In the genomic region with DNA sequence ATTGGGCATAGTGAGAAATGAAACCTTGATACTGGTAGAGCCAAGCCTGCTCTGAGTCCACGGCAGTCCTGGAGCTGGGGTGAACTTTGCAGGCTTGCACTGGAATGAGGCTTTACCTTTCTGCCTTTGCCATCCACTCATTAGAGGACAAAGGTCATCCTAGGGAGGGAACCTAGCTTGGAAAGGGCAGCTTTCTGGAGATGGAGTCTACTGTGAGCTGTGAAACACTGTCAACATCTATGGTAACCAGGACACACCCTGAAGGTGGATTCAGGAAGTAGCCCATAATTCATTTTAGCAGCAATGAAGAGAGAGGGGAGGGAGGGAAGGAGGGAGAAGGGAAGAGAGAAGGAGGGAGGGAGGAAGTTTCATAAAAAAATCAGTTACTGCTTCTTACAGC, we compare ENCODE assay signal across 33 mouse cellular contexts. TPM values are rescaled to one million over a fixed set of nuclear protein-coding genes. Genes with fewer than 3 reads are reported as not detected.
"Had no signal": no experiment of that assay in that cellular context is flagged by ENCODE, and none has a peak within 500 bp of the region (broad histone marks: within the 10 kb centered on the region; RNA-seq: fewer than 3 reads in every experiment).

No protein-coding gene starts in this region.

- H3K36me3 ChIP-seq: limb, embryonic 10.5 days; limb, embryonic 13.5 days had no signal

- H3K9ac ChIP-seq: limb, embryonic 13.5 days; liver, embryonic 14.5 days had no signal

- H3K9me3 ChIP-seq: limb, embryonic 10.5 days; limb, embryonic 13.5 days had no signal

- H3K27me3 ChIP-seq: limb, embryonic 13.5 days had no signal

- H3K4me3 ChIP-seq: layer of hippocampus, adult 2 months; limb, embryonic 10.5 days; limb, embryonic 13.5 days had no signal

- H3K27ac ChIP-seq: layer of hippocampus, adult 2 months; limb, embryonic 10.5 days; limb, embryonic 13.5 days; liver, embryonic 14.5 days had no signal

- H3K4me1 ChIP-seq: limb, embryonic 10.5 days; limb, embryonic 13.5 days had no signal

- DNase-seq: kidney, adult 18-20 months; kidney, adult 9 months; kidney, postnatal 14 days; kidney, postnatal 4 days; layer of hippocampus, adult 9-11 months; liver; lung, adult 2 months; lung, postnatal 14 days; lung, postnatal 4 days; midbrain, embryonic 14.5 days; right cerebral cortex, adult 18-20 months; right cerebral cortex, postnatal 14 days; right cerebral cortex, postnatal 4 days; thymus, adult 2 months; thymus, postnatal 14 days had no signal

- H3K4me2 ChIP-seq: limb, embryonic 13.5 days; midbrain, embryonic 11.5 days had no signal

RNA-seq across cellular contexts. Expression of gene Gm11060, which starts 36.3 kb away (rescaled TPM):
- total RNA-seq: layer of hippocampus, adult 2 months; layer of hippocampus, postnatal 25 days; left cerebral cortex, adult 18-20 months; left cerebral cortex, postnatal 25 days; megakaryocyte progenitor cell, adult 5-6 weeks; megakaryocyte-erythroid progenitor cell, adult 5-6 weeks; midbrain, postnatal 0 days had no signal
- polyA plus RNA-seq: kidney, embryonic 16.5 days; limb, embryonic 10.5 days; limb, embryonic 13.5 days; liver, embryonic 14.5 days; lung, adult 2 months; lung, embryonic 16.5 days; midbrain, embryonic 11.5 days; midbrain, embryonic 14.5 days; midbrain, postnatal 0 days; neural tube, embryonic 11.5 days; neural tube, embryonic 14.5 days; stomach, embryonic 14.5 days; testis, adult 2 months; thymus, adult 2 months; urinary bladder, adult 2 months had no signal
